Mouse (Mus musculus): ENCODE results near the gene Hnrnpu.
"Not testable (repeated sequence)": the region's sequence is repeated elsewhere in the genome, so short reads cannot be mapped to it uniquely, and the experiment has no call there.

Hnrnpu gene

GRCm38 (mm10) chr1:178337551-178338317, at the start of gene Hnrnpu:
Hnrnpu (minus strand) TSS chr1:178337797.
- DNase-seq, result peak; percentile 96

GRCm38 (mm10) chr1:178382165-178382564, 44.6 kb upstream of the Hnrnpu start:
- DNase-seq, result no peak

GRCm38 (mm10) chr1:178379224-178379623, 41.6 kb upstream of the Hnrnpu start:
- DNase-seq, result no peak

- no peak for DNase-seq
Observed at GRCm38 (mm10) chr1:178378115-178378514, 40.5 kb upstream of the Hnrnpu start.

- DNase-seq, result no peak
Observed at GRCm38 (mm10) chr1:178376907-178377306, 39.3 kb upstream of the Hnrnpu start.

GRCm38 (mm10) chr1:178376061-178376460, 38.5 kb upstream of the Hnrnpu start:
- DNase-seq, result no peak

GRCm38 (mm10) chr1:178375381-178375780, 37.8 kb upstream of the Hnrnpu start:
- no peak for DNase-seq

- no peak for DNase-seq
Observed at GRCm38 (mm10) chr1:178372681-178373080, 35.1 kb upstream of the Hnrnpu start.

- peak; percentile 20 for DNase-seq
Observed at GRCm38 (mm10) chr1:178369272-178369651, 31.7 kb upstream of the Hnrnpu start.

GRCm38 (mm10) chr1:178368548-178369271, 31.1 kb upstream of the Hnrnpu start:
- DNase-seq, result peak; percentile 97

- no peak for DNase-seq
Observed at GRCm38 (mm10) chr1:178368121-178368520, 30.5 kb upstream of the Hnrnpu start.

GRCm38 (mm10) chr1:178365171-178365570, 27.6 kb upstream of the Hnrnpu start:
- no peak for DNase-seq

GRCm38 (mm10) chr1:178360702-178361101, 23.1 kb upstream of the Hnrnpu start:
- DNase-seq, result no peak

- DNase-seq, result no peak
Observed at GRCm38 (mm10) chr1:178360264-178360663, 22.7 kb upstream of the Hnrnpu start.

GRCm38 (mm10) chr1:178357776-178358710, 20.4 kb upstream of the Hnrnpu start:
- DNase-seq, result peak; percentile 84

- DNase-seq, result no peak
Observed at GRCm38 (mm10) chr1:178354576-178354975, 17.0 kb upstream of the Hnrnpu start.

- DNase-seq, result no peak
Observed at GRCm38 (mm10) chr1:178351643-178352042, 14.0 kb upstream of the Hnrnpu start.

- DNase-seq, result no peak
Observed at GRCm38 (mm10) chr1:178350792-178351191, 13.2 kb upstream of the Hnrnpu start.

GRCm38 (mm10) chr1:178344071-178344805, 6.6 kb upstream of the Hnrnpu start:
- DNase-seq, result not testable (repeated sequence)

GRCm38 (mm10) chr1:178342612-178343011, 5.0 kb upstream of the Hnrnpu start:
- DNase-seq, result no peak

- no peak for DNase-seq
Observed at GRCm38 (mm10) chr1:178342063-178342462, 4.5 kb upstream of the Hnrnpu start.

GRCm38 (mm10) chr1:178341435-178341834, 3.8 kb upstream of the Hnrnpu start:
- DNase-seq, result no peak
